Mouse (Mus musculus): ENCODE measurements around the gene P2ry13. TPM values are rescaled to one million over a fixed set of nuclear protein-coding genes. Genes with fewer than 3 reads are reported as not detected.

P2ry13 gene
- total and polyA plus RNA-seq, 3 experiments = 0.08 to 1.2 (median 1.2) TPM

DNA sequence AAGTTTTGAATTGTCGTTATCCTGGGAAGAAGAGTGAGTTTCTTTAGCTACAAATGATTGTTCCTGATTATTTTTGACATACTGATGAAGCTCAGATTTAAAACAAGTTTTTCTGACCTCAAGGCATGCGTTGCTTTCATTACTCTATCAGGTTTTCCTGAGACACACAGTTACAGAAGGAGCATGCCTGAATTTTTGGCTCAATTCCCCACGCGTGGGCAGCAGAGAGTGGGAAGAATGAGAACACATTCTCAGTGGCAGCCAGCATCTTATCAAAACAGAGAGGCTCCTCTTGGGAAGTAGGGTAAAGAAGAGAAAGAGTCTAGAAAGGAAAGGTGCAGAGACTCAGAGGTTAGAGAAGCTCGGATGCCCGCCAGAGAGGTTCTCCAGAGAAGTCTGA, 32.7 kb upstream of the P2ry13 start:
- Histone ChIP-seq H3K27me3 (replicated peaks) (no peaks in the 10 kb centered on the region), H3K4me2 (ENCODE audit: insufficient read depth, low read depth, poor library complexity, severe bottlenecking) (no peak overlapping the region), H3K9me3 (replicated peaks; ENCODE audit: low read length) (no peaks in the 10 kb centered on the region), H3K27ac (ENCODE audit: insufficient read depth, low read depth) (no peak overlapping the region), H3K9ac (ENCODE audit: insufficient read depth, low read depth) (no peak overlapping the region), H3K4me3 (replicated peaks in 1 of 3; ENCODE audit: low read depth in 2 of 3, low read length in 2 of 3, poor library complexity in 1 of 3) (no peak overlapping the region), H3K79me2 (replicated peaks; ENCODE audit: control insufficient read depth, extremely low read depth, insufficient read depth, poor library complexity, severe bottlenecking) (no peaks in the 10 kb centered on the region), H3K36me3 (replicated peaks in 1 of 2; ENCODE audit: control insufficient read depth in 1 of 2, insufficient read depth in 1 of 2, low read length in 1 of 2) (no peaks in the 10 kb centered on the region), H3K4me1 (ENCODE audit: control insufficient read depth in 1 of 2, insufficient read depth in 2 of 2) (peaks cover 0 to 4% of the 10 kb centered on the region in 2 experiments; a peak in 1 of 4 replicates)
- dilution Hi-C loops (cut with MboI; ENCODE audit: extremely low pct_ligation_motif_present, extremely low pct_unique_long_range_greater_than_20kb, low sequenced_read_pairs) = no loop called here
- no peak for DNase-seq (ENCODE audit: extremely low read depth)
- in situ Hi-C loops (cut with MboI; ENCODE audit: low pct_ligation_motif_present, low pct_unique_long_range_greater_than_20kb, low sequenced_read_pairs) = no loop called here
- TF ChIP-seq SMC3 (IDR thresholded peaks at IDR 0.05; ENCODE audit: low read depth, low read length) (no peak), IRF4 (IDR thresholded peaks at IDR 0.05; ENCODE audit: low read depth, low read length) (no peak), HCFC1 (IDR thresholded peaks at IDR 0.05; ENCODE audit: low read depth, low read length) (no peak), MAZ (IDR thresholded peaks at IDR 0.05; ENCODE audit: low read depth, low read length) (no peak), TCF12 (IDR thresholded peaks at IDR 0.05; ENCODE audit: low read depth, low read length) (no peak), EP300 (IDR thresholded peaks at IDR 0.05; ENCODE audit: low read length) (no peak), NRF1 (IDR thresholded peaks at IDR 0.05; ENCODE audit: low read depth, low read length) (no peak), RAD21 (IDR thresholded peaks at IDR 0.05; ENCODE audit: low read depth, low read length) (no peak), CHD2 (IDR thresholded peaks at IDR 0.05; ENCODE audit: low read length) (no peak), UBTF (IDR thresholded peaks at IDR 0.05; ENCODE audit: low read depth, low read length) (no peak), RCOR1 (conservative IDR thresholded peaks at IDR 0.05; ENCODE audit: low read depth, low read length) (no peak), CTCF (conservative IDR thresholded peaks at IDR 0.05 in 1 of 2, IDR thresholded peaks at IDR 0.05 in 1 of 2; ENCODE audit: low read depth in 2 of 2, low read length in 2 of 2) (no peak), MAFK (IDR thresholded peaks at IDR 0.05; ENCODE audit: insufficient replicate concordance, low read length) (no peak), POLR2A (IDR thresholded peaks at IDR 0.05; ENCODE audit: low read depth, low read length) (no peak), JUND (conservative IDR thresholded peaks at IDR 0.05; ENCODE audit: low read depth, low read length) (no peak), MYC (IDR thresholded peaks at IDR 0.05; ENCODE audit: low read depth, low read length) (no peak), SIN3A (IDR thresholded peaks at IDR 0.05; ENCODE audit: low read length) (no peak), KAT2A (IDR thresholded peaks at IDR 0.05; ENCODE audit: insufficient replicate concordance, low read length) (no peak), PAX5 (IDR thresholded peaks at IDR 0.05; ENCODE audit: low read length) (no peak), TBP (conservative IDR thresholded peaks at IDR 0.05; ENCODE audit: low read depth, low read length) (no peak)

DNA sequence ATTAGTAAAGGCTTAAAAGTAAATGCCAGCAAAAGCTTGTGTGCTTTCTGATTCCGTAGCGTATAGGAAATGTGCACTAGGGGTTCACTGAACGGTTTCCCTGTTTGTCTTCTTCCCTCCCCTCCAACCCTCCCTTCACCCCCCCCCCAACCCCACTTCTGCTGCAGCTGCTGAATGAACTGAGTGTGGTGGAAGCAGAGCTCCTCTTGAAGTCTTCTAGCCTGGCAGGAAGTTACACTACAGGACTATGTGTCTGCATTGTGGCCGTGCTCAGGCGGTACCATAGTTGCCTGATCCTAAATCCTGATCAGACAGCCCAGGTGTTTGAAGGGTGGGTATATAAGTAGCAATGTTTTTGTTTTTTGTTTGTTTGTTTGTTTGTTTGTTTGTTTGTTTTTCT, 24.2 kb upstream of the P2ry13 start:
- in situ Hi-C loops (cut with MboI; ENCODE audit: low pct_ligation_motif_present, low pct_unique_long_range_greater_than_20kb, low sequenced_read_pairs) (no loop called here), dilution Hi-C loops (cut with MboI; ENCODE audit: extremely low pct_ligation_motif_present, extremely low pct_unique_long_range_greater_than_20kb, low sequenced_read_pairs) (no loop called here)
- no peak overlapping the region for H3K27ac ChIP-seq (ENCODE audit: insufficient read depth, low read depth)
- no peaks in the 10 kb centered on the region for H3K9me3 ChIP-seq (replicated peaks; ENCODE audit: low read length)
- no peak overlapping the region for H3K9ac ChIP-seq (ENCODE audit: insufficient read depth, low read depth)
- TF ChIP-seq MXI1 (IDR thresholded peaks at IDR 0.05; ENCODE audit: low read depth, low read length) (no peak), MAX (IDR thresholded peaks at IDR 0.05; ENCODE audit: low read length) (no peak), NRF1 (IDR thresholded peaks at IDR 0.05; ENCODE audit: low read depth, low read length) (no peak), CHD2 (IDR thresholded peaks at IDR 0.05; ENCODE audit: low read length) (no peak)
- peaks cover 0 to 8% of the 10 kb centered on the region in 2 experiments; a peak in 2 of 4 replicates for H3K4me1 ChIP-seq (ENCODE audit: control insufficient read depth in 1 of 2, insufficient read depth in 2 of 2)
- H3K27me3 ChIP-seq (replicated peaks) = no peaks in the 10 kb centered on the region
- H3K79me2 ChIP-seq (replicated peaks; ENCODE audit: control insufficient read depth, extremely low read depth, insufficient read depth, poor library complexity, severe bottlenecking) = no peaks in the 10 kb centered on the region
- no peaks in the 10 kb centered on the region for H3K36me3 ChIP-seq (replicated peaks in 1 of 2; ENCODE audit: control insufficient read depth in 1 of 2, insufficient read depth in 1 of 2, low read length in 1 of 2)
- no peak overlapping the region for H3K4me2 ChIP-seq (ENCODE audit: insufficient read depth, low read depth, poor library complexity, severe bottlenecking)
- no peak overlapping the region for H3K4me3 ChIP-seq (replicated peaks in 1 of 3; ENCODE audit: low read depth in 2 of 3, low read length in 2 of 3, poor library complexity in 1 of 3)
- no peak for DNase-seq (ENCODE audit: extremely low read depth)

Measured in CH12.LX (cell line).